Mouse (Mus musculus) ovary, postnatal 10 days (tissue): Measurements from ENCODE around the gene Ggt6.
"Not testable (repeated sequence)": the region's sequence is repeated elsewhere in the genome, so short reads cannot be mapped to it uniquely, and the experiment has no call there.

Experiments
- DNase-seq: peaks from one replicate; pipeline ENCODE4 v3.0.0; 2022; ENCODE audit warnings: low spot score

Gene Ggt6

DNA sequence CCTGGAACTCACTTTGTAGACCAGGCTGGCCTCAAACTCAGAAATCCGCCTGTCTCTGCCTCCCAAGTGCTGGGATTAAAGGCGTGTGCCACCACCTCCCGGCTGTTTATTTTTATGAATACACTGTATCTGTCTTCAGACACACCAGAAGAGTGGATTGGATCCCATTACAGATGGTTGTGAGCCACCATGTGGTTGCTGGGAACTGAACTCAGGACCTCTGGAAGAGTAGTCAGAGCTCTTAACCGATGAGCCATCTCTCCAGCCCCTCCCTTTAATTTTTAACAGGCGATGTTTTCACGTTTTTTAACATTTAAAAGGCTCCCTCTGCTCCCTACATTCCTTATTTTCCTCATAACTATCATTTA lies 5.3 kb downstream of the Ggt6 start:
- not testable (repeated sequence) for DNase-seq

DNA sequence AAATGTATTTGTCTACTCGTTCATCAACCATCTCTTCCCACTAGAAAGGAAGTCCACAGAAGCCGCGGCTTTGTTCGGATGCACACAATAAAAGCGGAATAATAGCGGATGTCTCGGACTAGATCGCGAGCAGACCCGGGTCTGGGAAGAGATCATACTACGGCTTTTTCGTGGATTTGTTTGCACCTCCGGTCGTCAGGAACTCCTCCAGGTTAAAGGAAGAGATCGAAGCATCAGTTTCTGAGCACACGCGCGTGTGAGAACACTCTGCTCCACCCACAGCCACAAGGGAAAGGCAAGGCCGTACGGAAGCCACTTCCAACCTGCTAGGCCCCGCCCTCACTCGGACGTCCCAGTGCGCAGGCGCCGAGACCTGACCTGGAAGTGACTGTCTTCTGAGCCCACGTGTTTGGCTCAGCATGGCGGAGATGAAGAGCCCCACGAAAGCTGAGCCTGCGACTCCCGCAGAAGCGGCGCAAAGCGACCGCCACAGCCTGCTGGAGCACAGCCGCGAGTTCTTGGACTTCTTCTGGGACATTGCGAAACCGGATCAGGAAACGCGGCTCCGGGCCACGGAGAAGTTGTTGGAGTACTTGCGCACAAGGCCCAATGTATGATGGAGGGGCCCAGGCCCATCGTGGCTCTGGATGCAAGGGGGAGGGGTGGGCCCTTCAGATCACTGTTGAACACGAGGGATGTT lies 5.8 kb downstream of the Ggt6 start, which contains the start of gene Mybbp1a:
Gene Mybbp1a (plus strand): TSS at position 391 of the 700 bp plus-strand sequence.
- peak; percentile 98 for DNase-seq

DNA sequence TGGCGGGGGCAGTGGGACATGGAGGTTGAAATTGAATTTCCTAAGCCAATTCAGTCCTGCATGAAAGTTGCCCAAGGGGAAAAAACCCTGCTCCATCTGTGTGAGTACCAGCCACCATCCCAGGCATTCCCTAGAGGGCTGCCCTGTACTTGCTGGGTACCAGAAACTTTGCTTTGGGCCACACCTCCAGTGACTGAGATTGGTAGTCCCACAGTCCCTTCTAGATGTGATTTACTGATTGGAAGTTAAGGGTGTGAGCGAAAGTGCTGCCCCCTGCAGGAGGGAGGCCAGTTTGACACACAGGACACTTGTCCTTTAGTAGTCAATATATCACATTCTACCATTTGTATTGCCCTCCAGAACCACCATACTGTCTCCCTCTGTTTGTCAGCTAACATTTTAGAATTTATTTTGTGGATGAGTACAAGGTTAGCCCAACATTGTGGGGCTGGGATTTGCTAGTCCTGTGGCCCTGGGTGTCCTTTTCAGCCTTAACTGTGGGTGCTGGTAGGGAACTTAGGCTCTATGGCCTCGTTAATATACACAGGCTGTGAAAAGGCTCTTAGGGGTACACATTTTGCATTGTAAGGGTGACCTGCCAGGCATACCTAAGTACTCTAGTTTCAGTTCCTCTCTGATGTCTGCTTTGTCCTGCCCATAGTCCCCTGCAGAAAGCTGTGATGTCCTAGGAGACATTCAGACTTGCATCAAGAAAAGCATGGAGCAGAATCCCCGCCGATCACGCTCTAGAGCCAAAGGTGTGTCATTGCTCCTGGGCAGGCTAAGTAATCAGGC lies 11.2 kb downstream of the Ggt6 start:
- DNase-seq: no peak

DNA sequence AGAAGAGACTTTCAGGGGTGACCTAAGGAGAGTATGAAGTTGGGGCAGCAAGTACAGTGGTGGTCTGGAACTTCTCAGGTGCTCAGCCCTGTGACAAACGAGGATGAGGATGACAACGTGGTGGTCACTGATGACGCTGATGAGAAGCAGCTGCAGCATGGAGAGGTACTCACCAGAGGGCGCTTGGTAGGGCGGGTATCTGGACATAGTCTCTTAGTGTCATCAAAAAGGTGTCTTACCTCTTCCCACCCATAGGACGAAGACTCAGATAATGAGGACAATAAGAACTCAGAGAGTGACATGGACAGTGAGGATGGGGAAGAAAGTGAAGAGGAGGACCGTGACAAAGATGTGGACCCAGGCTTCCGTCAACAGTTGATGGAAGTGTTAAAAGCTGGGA lies 12.1 kb downstream of the Ggt6 start:
- no peak for DNase-seq

DNA sequence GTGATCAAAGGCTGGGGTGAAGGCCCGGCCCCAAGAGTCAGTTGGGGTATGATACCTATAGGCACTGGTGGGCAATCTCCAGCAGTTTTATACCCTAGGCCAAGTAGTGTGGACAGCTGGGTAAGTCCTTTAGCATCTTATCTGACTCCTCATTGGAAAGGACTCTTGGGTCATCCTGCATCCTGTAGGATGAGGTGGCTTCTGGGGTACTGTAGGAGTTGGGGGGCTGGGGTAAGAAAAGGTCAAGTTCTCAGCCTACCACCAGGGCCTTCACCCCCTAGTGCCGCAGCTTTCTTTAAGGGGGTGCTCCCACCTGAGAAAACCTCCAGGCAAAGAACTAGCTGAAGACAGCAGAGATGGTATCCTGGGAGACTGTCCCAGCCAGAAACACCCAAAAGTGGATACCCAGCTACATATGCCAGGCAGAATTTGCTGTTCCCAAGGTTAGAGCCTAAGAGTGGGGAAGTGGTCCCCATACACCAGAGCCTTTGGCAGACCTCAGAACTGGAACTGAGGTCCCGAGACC lies 16.9 kb downstream of the Ggt6 start:
- DNase-seq: no peak

DNA sequence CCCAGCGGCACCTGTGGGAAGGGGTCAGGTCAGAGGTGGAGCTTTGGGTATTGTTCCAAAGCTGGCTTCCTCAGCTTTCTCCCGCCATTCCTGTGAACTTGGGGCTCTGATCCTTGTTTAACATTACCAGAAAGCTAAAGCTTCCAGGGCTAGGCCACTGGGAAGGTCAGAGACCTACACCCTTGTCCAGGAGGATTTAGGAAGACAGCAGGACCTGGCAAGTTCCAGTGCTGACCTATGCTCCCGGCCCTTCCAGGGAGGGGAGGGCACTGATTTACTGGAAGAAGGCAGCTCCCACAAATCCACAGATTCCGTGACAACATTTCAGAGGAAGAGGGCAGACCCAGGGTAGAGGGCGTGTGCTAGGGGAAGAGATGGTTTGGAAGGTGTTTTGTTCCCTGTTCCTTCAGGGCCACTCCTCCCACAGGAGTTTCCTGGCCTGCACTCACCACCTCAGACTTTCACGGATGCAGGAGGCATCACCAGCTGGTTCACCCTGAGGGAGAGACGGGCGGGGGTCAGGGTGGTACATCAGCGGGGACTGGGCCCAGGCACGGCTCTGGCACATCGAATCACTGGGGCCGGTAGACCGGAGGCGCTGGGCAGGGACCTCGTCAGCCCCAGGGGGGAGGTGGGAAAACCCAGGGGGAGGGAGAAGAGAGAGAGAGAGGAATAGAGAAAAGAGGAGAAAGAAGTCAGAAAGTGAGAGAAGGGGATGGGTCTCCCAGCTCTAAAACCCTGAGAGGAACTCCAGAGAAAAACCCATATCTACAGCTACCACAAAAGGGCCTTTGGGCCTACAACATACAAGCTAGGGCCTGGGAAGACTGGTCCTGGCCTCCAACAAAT lies 18.0 kb downstream of the Ggt6 start:
- DNase-seq: no peak

DNA sequence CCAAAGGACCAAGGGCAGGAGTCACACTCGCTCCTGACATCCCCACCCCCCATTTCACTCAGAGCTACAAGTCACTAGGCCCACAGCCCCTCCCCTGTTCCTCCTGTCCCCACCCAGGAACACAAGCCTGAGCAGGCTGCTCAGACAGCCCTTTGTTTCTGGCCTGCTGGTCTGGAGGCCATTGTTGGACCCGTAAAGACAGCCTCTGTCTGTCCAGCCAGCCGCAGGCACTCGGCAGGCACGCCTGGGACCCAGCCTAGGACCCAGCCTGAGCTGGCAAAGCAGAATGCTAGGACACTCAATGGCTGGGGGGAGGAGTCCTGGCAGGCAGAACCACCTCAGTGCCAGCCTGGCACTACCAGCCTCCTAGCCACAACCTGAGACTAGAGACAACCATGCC lies 20.4 kb downstream of the Ggt6 start:
- no peak for DNase-seq

DNA sequence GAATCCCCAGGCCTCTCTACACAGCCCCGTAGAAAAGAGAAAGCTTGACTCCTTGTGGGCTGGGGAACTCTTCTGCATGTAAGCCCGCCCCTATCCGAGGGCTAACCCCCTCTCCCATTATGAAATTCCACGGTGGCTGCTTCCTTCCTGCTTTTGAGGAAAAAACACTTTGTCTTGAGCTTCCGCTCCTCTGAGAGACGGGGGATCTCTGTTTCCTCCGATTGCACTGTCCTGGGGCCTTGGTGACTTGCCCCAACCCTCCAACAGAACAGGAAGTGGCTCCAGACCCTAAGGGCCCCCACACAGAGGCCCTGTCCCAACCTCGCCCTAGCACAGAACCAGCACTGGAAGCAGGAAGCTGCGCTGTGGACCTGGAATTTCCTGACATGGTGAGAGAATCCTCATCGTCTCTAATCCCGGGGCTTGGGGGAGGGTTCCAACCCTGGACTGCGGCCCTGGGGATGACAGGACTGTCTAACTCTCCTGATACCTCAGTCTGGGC lies 22.7 kb downstream of the Ggt6 start:
- DNase-seq: no peak

DNA sequence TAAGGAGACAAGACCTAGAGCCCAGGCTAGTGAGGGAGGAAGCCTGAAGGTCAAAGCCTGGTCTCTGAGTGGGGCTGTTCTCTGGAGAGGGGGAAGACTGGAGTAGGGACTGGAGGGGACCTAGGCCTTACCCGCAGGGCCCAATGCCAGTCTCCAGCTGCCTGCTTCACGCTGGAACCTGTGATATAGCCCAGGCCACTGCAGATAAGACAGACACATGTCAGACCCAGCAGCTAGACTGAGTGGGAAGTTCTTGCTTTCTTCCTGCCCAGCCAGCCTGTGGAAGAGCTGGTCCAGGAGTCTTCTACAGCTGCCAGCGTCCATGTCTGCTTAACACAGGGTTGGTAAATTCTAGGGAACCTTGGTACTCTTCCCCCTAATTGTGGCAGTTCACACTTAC lies 23.2 kb downstream of the Ggt6 start:
- no peak for DNase-seq

DNA sequence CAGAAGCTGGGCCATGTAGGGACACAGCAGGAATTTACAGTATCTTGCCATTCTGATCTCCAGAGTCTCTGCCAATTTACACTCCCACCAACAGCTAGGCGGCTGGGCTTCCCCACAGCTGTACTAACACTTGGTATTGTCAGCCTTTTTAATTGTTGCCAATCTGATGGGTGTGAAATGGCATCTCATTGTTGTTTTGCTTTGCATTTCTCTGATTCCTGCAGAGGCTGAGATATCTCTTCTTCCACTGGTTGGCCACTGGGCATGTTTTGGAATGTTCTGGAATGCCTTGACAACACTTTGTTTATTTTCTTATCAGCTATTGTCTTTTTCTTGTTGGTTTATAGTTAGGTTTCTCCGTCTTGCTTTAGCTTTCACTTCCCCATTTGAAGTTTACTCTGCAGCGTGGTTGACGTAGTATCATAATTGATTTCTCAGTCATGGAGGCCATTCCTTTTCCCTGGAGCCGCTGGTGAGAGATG lies 26.2 kb downstream of the Ggt6 start:
- DNase-seq: no peak

DNA sequence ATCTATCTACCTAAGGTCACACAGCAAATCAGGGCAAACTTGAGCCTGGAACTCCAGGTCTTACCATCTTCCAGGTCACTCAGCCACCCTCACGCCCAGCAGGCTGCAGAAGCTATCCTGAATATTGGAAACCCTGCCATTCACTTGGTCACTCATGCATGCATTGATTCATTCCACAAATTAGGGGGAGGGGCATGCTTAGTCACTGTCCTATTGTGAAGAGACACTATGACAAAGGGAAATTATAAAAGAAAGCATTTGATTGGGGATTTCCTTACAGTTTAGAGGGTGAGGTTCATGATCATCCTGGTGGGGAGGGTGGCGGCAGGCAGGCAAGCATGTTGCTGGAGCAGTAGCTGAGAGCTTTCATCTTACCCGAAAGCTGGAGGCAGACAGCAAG lies 29.5 kb downstream of the Ggt6 start:
- no peak for DNase-seq

DNA sequence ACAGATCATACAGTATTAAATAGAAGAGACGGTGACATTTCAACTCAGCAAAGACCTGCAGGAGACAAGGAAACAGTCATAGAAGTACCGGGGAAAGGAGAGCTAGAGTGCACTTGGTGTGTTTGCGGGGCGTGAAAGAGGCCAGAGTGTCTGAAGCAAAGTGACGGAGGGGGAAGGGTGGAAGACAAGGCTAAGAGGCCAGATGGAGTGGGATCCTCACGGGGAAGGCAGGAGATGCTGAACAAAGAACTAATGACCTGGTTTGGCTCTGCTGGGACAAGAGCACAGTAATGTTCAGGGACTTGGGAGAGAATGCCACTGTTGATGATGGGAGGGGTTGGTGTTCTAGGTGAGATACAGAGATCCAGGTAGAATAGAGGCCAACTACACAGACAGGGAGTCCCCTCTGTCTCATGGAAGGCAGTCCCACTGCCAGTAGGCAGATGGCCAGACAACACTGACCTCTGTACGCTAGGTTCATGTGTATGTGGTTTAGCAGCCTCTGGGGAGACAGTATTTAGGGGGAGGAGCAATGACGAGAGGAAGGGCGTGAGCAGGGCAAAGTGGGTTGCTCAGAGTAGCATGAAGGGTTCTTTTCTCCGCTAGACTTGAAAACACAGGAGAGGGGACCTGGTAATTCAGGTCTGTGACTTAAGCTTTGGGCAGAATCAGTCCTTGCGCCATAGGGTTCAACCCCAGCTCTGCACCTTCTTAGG lies 30.8 kb downstream of the Ggt6 start:
- DNase-seq: no peak

DNA sequence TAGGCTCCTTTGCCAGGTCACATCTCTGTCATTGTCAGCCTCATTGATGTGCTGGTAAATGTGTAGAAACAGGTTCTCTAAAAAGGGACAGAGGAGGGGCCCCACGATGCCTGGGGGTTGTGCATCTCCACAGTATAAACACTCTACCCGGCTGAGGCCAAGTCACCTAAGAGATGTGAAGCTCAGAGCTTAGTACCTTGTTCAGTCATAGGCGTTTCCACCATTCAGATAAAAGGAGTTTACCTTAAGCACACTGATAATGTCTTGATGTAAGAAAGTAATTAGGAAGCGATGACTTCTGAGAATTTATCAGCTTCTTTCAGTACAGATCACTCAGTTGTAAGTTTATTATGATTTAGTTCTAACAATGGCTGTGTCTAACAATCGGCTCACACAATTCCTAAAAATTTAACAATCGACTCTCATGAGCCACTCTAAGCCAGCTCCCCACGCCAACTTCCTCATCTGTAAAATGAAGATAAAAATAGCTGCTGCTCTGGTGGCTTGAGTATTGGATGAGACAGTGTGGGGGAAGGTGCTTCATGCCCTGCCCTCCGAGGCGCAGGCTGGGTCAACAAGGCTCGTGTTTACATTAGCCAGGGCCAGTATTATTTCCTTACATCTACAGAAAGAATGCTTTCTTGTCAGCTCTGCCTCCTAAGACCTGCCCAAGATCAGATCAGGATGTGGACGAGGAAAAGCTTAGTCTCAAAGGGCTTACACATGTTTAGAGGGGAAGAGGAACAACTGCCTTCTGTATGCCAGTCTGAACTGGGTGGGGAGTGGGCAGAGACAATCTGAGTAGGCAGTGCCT lies 31.6 kb downstream of the Ggt6 start:
- DNase-seq: no peak

DNA sequence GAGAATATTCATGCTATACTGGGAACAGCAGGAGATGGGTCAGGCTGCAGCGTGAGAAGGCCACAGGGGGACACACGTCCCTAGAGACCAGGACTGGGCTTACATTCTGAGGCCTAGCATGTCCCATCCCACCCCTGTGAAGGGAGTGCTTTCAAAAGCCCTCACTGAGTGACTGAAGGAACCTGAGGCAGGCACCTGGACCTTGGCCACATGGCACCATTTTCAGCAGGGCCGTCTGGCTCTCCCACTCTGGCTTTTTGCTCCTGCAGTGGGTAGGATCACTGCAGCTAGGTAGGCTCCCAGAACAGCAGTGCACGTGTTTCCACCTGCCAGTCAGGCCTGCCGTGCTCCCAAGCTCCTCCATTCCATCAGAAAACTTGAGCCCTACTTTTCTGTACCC lies 33.2 kb downstream of the Ggt6 start:
- no peak for DNase-seq

DNA sequence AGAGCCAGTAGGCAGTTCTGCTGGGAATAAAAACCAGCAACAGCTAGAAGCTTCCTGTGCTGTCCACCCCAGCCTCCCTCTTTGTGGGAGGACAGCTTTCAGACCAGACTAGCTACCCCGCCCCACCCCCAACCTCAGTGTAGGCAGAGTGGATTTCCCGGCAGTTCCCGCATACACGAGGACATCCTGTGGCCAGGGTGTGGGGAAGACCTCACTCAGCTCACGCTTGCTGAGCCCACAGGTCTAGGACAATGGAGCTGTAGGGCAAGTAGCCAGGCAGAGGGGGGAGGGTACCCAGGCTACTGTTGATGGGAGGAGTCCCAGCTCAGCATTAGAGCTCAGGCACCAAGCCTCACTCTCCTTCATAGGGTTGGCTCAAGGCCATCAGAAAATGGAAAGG lies 33.9 kb downstream of the Ggt6 start:
- peak; percentile 46 for DNase-seq

DNA sequence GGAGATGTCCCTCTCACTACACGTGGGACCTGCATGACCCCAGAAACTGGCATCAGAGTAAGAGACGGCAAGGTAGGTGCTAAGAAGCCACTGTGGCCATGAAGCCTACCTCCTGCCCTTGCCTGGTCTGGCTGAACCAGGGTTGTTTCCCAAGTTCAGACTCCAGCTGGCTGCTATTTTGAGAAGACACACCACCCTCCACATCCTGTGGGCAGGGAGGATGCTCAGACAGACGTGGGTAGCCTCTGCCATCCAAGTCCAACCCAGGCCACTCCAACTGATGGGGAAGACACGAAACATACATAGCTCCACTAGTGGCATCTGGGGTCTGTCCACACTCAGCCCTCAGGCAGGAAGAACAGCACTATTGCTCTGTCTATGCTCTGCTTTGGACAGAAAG lies 34.7 kb downstream of the Ggt6 start:
- DNase-seq: no peak

DNA sequence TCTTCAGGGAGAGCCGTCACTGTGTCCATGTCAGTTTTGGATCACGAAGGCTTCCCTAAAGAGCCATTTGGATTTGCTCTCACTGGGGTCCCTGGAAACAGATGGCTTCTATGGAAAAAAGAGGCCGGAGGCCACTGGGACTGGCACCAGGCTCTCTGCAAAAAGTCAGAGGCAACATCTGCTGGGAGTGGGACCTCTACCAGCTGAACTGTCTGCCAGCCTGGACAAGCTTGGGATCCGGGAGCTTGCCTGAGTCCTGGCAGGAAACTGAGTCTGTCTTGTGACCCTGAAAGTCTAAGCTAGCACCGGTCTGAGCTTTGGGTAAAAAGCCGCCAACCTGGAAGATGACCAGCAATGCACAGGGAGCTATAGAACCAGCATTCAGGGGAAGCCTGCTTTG lies 36.1 kb downstream of the Ggt6 start:
- DNase-seq: no peak

DNA sequence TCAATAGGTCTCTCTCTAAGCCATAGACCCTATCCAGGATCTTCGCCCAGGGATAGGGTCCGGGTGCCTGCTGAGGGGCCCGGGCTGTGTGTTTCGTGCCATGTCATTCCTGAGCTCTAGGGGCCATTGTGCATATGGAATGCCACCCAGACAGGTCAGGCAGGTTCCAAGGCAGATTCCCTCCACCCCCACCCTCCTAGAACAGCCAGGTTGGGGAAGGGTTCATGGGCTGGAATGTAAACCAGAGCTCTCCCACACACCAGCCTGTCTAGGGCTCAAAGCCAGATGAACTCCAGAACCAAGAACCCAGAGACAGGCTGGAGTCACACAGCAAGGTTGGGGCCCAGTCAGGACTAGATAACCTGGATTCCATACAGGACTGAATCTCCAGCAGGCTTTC lies 38.2 kb downstream of the Ggt6 start:
- DNase-seq: no peak

DNA sequence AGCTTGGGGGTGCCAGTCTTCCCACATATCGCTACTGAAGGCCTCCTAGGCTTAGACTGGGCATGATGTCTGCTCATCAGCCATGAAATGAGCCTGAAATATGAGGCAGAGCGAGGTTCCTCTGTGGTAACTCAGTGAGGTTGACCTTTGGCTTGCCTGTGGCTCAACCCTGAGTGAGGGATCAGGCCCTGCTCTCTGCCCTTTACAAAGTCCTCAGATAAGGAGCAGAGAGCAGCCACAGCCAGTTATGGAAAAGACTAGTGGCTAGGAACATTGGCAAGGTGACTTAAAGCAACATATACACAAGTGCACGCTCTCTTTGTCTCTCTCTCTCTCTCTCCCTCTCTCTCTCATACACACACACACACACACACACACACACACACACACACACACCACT lies 39.6 kb downstream of the Ggt6 start:
- DNase-seq: no peak

DNA sequence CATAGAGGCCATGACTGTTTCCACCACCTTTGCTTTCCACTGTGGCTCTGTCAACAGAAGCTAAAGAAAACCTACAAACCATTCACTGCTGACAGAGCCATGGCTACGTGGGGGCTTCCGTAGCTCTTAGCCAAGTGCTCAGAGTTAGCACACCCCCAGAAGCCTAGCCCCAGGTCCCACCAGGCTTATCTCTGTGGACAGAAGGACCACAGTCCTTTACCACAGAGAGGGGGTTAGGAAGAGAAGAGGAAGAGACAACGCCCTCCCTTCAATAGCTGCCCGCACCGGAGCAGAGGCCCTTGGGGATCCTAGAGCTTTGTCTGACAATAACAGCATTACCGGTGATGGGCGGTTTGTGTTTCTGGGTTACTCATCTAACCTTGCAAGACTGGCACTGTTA lies 40.1 kb downstream of the Ggt6 start:
- no peak for DNase-seq
